Mouse (Mus musculus): Measurements from ENCODE around the gene A4gnt. TPM values are rescaled to one million over a fixed set of nuclear protein-coding genes. Genes with fewer than 3 reads are reported as not detected.

The A4gnt gene
- polyA plus RNA-seq, 1 experiment from 2014 or later: not detected

DNA sequence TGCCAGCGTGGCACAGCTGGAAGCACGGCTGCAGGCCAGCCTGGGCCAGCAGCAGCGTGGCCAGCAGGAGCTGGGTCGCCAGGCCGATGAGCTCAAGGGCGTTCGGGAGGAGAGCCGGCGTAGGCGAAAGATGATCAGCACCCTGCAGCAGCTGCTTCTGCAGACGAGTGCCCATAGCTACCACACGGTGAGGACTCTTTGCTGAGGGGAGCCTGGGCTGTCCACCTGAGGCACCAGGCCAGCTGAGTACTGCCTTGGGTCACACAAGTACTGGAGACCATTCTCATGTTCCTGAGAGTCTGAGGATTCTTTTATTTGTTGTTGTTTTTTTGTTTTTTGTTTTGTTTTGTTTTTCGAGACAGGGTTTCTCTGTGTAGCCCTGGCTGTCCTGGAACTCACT is 25.4 kb downstream of the A4gnt start:
- H3K9me3 ChIP-seq: no peaks in the 10 kb centered on the region
- WGBS: 94% methylated on average over 13 of the region's 13 CpGs
- H3K4me3 ChIP-seq: no peak overlapping the region
- no peak overlapping the region for H3K4me2 ChIP-seq (replicated peaks)
- no peak overlapping the region for H3K9ac ChIP-seq
- no peaks in the 10 kb centered on the region for H3K27me3 ChIP-seq (replicated peaks)
- H3K4me1 ChIP-seq: no peaks in the 10 kb centered on the region
- peaks cover 38% of the 10 kb centered on the region for H3K36me3 ChIP-seq
- ATAC-seq (ENCODE audit: low FRiP score, low read depth): no peak
- no peak overlapping the region for H3K27ac ChIP-seq

DNA sequence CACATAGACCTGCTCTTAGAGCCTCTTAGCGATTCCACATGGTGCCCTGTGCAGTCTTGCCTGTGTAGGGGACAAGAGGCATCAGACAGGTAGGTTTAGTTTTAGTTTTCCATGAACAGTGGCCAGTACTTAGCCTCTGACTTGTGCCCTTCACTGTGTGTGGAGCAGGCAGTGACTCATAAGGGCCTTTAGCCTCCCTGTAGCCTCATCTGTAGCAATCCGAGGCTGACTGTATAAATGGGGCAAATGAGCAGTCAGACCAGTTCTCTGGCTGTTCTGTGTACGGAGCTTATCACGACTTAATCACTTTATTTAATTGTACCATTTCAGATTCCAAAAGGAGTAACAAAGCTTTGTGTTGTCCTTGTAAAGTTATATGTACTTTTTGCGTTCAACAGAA is 27.7 kb downstream of the A4gnt start:
- H3K27ac ChIP-seq: no peak overlapping the region
- H3K4me1 ChIP-seq: no peaks in the 10 kb centered on the region
- peaks cover 36% of the 10 kb centered on the region for H3K36me3 ChIP-seq
- no peak overlapping the region for H3K9ac ChIP-seq
- WGBS: 92% methylated on average over 5 of the region's 5 CpGs
- H3K27me3 ChIP-seq (replicated peaks): no peaks in the 10 kb centered on the region
- H3K9me3 ChIP-seq: no peaks in the 10 kb centered on the region
- no peak for ATAC-seq (ENCODE audit: low FRiP score, low read depth)
- H3K4me3 ChIP-seq: no peak overlapping the region
- H3K4me2 ChIP-seq (replicated peaks): no peak overlapping the region

DNA sequence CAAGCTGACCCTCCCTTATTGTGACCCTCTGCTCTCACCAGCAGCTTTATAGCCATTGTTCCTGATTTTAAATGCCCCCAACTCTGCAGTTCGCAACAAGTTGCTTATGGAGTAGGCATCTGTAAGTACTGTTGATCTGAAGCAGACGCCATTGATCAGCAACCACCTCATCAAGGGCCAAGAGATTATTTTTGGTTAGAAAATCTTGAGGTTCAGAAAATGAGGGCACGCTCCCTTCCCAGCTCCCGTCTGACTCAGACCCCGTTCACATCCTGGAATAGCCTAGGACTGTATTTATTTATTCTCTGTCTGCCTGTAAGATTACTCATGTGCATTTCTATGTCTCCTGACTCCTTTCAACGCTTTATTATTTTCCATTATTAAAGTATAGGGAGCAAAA is 33.1 kb downstream of the A4gnt start:
- Histone ChIP-seq H3K4me1 (no peaks in the 10 kb centered on the region), H3K27me3 (replicated peaks) (no peaks in the 10 kb centered on the region), H3K36me3 (peaks cover 48% of the 10 kb centered on the region), H3K9me3 (no peaks in the 10 kb centered on the region), H3K27ac (no peak overlapping the region), H3K4me2 (replicated peaks) (no peak overlapping the region), H3K4me3 (no peak overlapping the region), H3K9ac (no peak overlapping the region)
- ATAC-seq (ENCODE audit: low FRiP score, low read depth): no peak
- 78% methylated on average over 6 of the region's 6 CpGs for WGBS

DNA sequence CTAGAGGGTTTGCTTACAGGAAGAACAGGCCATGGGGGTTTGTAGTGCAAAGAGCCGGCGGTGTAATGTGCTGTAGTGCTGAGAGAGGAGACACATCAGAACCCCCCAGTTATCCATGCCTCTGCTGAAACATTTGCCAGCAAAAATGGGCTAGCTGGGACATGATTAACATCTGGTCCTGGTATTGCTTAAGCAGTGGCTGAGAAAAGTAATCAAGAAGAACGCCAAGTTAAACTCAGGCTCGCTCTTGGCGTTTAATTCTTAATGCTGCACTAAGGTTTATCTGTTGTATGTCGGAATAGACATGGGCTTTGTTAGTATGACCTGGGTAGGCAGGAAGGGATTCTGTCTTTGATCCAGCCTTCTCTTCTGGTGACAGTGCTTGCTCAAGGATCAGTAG is 33.8 kb downstream of the A4gnt start:
- ATAC-seq (ENCODE audit: low FRiP score, low read depth): no peak
- Histone ChIP-seq H3K4me3 (no peak overlapping the region), H3K4me2 (replicated peaks) (no peak overlapping the region), H3K9ac (no peak overlapping the region), H3K27ac (no peak overlapping the region), H3K4me1 (no peaks in the 10 kb centered on the region), H3K9me3 (no peaks in the 10 kb centered on the region), H3K27me3 (replicated peaks) (no peaks in the 10 kb centered on the region), H3K36me3 (peaks cover 54% of the 10 kb centered on the region)
- 95% methylated on average over 6 of the region's 6 CpGs for WGBS

DNA sequence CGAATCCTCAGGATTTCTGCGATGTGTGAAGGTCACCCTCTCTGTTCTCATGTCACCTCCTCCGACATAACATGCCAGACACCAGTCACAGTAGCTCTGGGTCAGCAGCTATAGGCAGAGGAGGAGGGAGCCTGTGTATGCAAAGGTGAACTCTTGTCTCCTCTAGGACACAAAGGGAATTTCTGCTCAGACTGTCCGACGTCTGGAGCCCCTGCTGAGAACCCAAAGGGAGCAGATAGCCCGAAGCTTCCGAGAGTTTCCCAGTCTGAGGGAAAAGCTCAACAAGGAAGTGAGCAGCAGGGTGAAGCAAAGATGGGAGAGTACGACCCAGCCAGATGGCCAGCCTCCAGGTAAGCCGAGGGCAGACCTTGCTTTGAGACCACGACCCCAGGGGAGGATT is 48.5 kb downstream of the A4gnt start:
- peaks cover 40% of the 10 kb centered on the region for H3K36me3 ChIP-seq
- H3K4me2 ChIP-seq (replicated peaks): no peak overlapping the region

DNA sequence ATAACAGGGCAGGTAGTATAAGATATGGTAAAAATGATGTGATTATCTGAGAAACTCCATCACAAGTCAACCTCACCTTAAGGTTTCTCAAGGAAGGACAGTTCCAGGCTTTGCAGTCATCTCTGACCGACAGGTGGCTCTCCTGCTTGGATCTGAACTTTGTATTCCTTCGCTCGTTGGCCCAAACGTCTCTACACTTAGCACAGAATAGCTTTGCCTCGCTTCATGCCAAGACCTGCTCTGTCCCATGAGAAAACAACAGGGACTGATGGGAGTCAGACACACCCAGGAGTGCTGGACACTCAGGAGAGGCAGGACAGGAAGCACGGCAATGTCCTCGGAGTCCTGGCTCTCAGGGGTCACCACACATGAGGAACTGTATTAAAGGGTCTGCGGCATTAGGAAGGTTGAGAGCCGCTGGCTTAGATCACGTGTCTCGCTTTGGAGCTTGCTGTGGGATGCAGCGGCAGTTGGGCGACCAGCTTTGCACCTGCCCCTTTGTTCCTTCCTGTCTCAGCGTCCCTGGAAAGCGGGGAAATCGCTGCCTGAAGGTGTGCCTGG is 49.4 kb downstream of the A4gnt start:
- Histone ChIP-seq H3K36me3 (peaks cover 37% of the 10 kb centered on the region), H3K27ac (no peak overlapping the region), H3K27me3 (replicated peaks) (no peaks in the 10 kb centered on the region), H3K9ac (no peak overlapping the region), H3K4me2 (replicated peaks) (no peak overlapping the region), H3K4me3 (no peak overlapping the region), H3K4me1 (no peaks in the 10 kb centered on the region), H3K9me3 (no peaks in the 10 kb centered on the region)
- ATAC-seq (ENCODE audit: low FRiP score, low read depth): no peak
- WGBS: 82% methylated on average over 16 of the region's 16 CpGs

More for the DNA sequence above, 48.5 kb downstream of the A4gnt start:
- no peak overlapping the region for H3K4me3 ChIP-seq
- no peak for ATAC-seq (ENCODE audit: low FRiP score, low read depth)
- H3K4me1 ChIP-seq: no peaks in the 10 kb centered on the region
- WGBS: 73% methylated on average over 10 of the region's 10 CpGs
- H3K9me3 ChIP-seq: no peaks in the 10 kb centered on the region
- no peak overlapping the region for H3K27ac ChIP-seq
- no peak overlapping the region for H3K9ac ChIP-seq
- no peaks in the 10 kb centered on the region for H3K27me3 ChIP-seq (replicated peaks)

DNA sequence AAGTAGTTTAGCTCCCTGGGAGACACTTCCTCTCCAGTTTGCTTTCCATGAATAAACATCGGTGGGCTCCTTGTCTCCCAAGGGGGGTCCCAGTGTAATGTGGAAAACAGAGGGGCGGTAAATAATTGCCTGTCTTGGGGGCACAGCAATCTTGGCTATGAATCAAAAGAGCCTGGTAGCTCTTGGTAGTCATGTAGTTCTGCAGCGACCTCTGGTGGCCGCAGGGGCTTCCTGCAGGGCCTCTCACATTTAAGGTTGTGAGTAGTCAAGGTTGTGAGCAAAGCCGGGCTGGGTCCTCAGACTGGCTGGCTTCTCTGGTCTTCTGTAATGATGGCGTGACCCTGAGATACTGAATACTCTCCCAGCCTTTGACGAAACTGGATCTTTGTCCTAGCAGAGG is 50.1 kb downstream of the A4gnt start:
- peak; percentile 63 for ATAC-seq (ENCODE audit: low FRiP score, low read depth)
- WGBS: 27% methylated on average over 7 of the region's 7 CpGs
- Histone ChIP-seq H3K9me3 (no peaks in the 10 kb centered on the region), H3K4me3 (no peak overlapping the region), H3K4me2 (replicated peaks) (no peak overlapping the region), H3K27me3 (replicated peaks) (no peaks in the 10 kb centered on the region), H3K9ac (no peak overlapping the region), H3K27ac (no peak overlapping the region), H3K4me1 (no peaks in the 10 kb centered on the region), H3K36me3 (peaks cover 37% of the 10 kb centered on the region)

DNA sequence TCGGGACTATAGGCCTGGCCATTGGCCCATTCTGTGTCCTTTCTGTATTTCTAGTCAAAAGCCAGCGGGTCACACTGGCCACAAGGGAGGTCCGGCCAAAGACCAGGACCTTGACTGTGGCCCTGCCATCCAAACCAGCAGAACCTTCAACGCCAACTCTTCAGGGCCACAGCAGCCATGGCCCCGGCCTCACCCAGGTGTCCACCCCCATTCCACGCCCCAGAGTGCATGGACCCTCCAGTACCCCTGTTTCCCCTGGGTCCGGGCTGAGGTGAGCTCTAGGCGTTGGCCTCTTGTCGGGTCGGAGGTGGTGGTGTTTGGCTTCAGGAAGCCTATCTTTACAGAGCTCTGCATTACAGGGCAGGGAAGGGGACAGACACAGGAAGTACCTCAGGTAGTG is 50.6 kb downstream of the A4gnt start:
- Histone ChIP-seq H3K9me3 (no peaks in the 10 kb centered on the region), H3K4me3 (no peak overlapping the region), H3K4me1 (no peaks in the 10 kb centered on the region), H3K4me2 (replicated peaks) (no peak overlapping the region), H3K27ac (no peak overlapping the region), H3K27me3 (replicated peaks) (no peaks in the 10 kb centered on the region), H3K36me3 (peaks cover 42% of the 10 kb centered on the region), H3K9ac (no peak overlapping the region)
- no peak; the same call in 1 of the 2 replicates for ATAC-seq (ENCODE audit: low FRiP score, low read depth)
- WGBS: 93% methylated on average over 10 of the region's 10 CpGs

DNA sequence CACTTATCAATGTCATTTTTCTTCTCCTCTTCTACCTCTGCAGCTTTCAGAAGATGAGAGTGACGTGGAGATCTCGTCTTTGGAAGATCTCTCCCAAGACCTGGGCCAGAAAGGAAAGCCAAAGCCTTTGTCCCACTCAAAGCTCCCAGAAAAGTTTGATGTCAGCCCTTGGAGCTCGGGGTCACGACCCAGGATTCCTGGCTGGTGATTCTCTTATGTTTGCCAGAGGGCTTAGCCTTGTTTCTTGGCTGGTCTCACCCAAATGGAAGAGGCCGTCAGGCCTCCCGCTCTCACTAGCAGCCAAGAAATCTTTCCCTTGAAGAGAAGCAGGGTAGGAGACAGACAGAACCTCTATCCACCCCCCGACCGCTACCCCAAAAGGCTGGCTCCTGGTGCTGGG is 55.3 kb downstream of the A4gnt start:
- no peak overlapping the region for H3K4me2 ChIP-seq (replicated peaks)
- no peak overlapping the region for H3K9ac ChIP-seq
- H3K9me3 ChIP-seq: 0 out of 2 replicates have a peak, but pooled peaks cover 9% of the 10 kb centered on the region
- H3K27me3 ChIP-seq (replicated peaks): no peaks in the 10 kb centered on the region
- H3K27ac ChIP-seq: no peak overlapping the region
- ATAC-seq (ENCODE audit: low FRiP score, low read depth): no peak
- peaks cover 43% of the 10 kb centered on the region for H3K36me3 ChIP-seq
- H3K4me3 ChIP-seq: no peak overlapping the region
- 94% methylated on average over 8 of the region's 8 CpGs for WGBS
- no peaks in the 10 kb centered on the region for H3K4me1 ChIP-seq

DNA sequence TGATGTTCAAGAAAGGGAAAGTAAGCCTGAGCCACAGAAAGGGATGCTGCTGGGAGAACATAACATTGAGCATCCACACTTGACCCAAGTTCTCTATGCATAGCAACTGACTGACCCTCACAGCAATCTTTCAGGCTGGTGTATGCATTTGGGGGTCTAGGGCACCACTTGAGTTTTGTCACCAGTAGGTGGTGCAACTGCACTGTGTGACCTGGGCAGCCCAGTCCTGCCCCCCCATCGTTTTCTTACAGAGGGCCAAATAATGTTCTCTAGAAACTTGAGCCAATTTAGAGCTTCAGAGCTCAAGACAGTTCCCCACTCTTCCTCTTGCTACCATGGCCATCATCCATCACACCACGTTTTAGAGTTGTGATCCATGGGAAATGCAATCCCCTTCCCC is 59.3 kb downstream of the A4gnt start:
- no peaks in the 10 kb centered on the region for H3K4me1 ChIP-seq
- no peaks in the 10 kb centered on the region for H3K27me3 ChIP-seq (replicated peaks)
- 47% methylated on average over 2 of the region's 2 CpGs for WGBS
- 0 out of 2 replicates have a peak, but pooled peaks cover 9% of the 10 kb centered on the region for H3K9me3 ChIP-seq
- no peak for ATAC-seq (ENCODE audit: low FRiP score, low read depth)
- no peak overlapping the region for H3K4me2 ChIP-seq (replicated peaks)
- H3K27ac ChIP-seq: no peak overlapping the region
- peaks cover 33% of the 10 kb centered on the region for H3K36me3 ChIP-seq
- no peak overlapping the region for H3K4me3 ChIP-seq
- no peak overlapping the region for H3K9ac ChIP-seq

Other genes with a start within 250 kb of the A4gnt start
- 27.5 and 30.7 TPM in 2 replicates for gene Mras, start 175.1 kb upstream of the A4gnt start, polyA plus RNA-seq (2016; fragmentation: Nextera tagmentation; extraction: Ambion mirVana)
- not detected in 2 replicates for gene Nme9, start 161.0 kb upstream of the A4gnt start, polyA plus RNA-seq (2016; fragmentation: Nextera tagmentation; extraction: Ambion mirVana)
- gene Armc8, start 43.6 kb upstream of the A4gnt start, polyA plus RNA-seq (2016; fragmentation: Nextera tagmentation; extraction: Ambion mirVana): 45.5 and 46.1 TPM in 2 replicates
- gene Dbr1, start 36.7 kb upstream of the A4gnt start, polyA plus RNA-seq (2016; fragmentation: Nextera tagmentation; extraction: Ambion mirVana): 28.1 and 28.8 TPM in 2 replicates
- 13.4 and 14.7 TPM in 2 replicates for gene Dzip1l, start 17.0 kb downstream of the A4gnt start, polyA plus RNA-seq (2016; fragmentation: Nextera tagmentation; extraction: Ambion mirVana)
- not detected in 2 replicates for gene Cldn18, start 104.8 kb downstream of the A4gnt start, polyA plus RNA-seq (2016; fragmentation: Nextera tagmentation; extraction: Ambion mirVana)